Mouse (Mus musculus) right cerebral cortex, adult 18-20 months (tissue): Measurements from ENCODE around the gene Olfr259.

Source experiments
- DNase-seq: peaks from one replicate; pipeline ENCODE4 v3.0.0; 2022; ENCODE audit warnings: mixed read lengths

The Olfr259 gene

GRCm38 (mm10) chr2:87114467-87114866 lies at the start of gene Olfr259:
TSS of gene Olfr259 (minus strand) at chr2:87114567.
- DNase-seq, result no peak

- DNase-seq, result no peak
Measured at GRCm38 (mm10) chr2:87152524-87152923, 38.2 kb upstream of the Olfr259 start, which contains the start of gene Olfr1111. TSS of gene Olfr1111 (minus strand) at chr2:87152624.

- DNase-seq, result no peak
Measured at GRCm38 (mm10) chr2:87140200-87140599, 25.8 kb upstream of the Olfr259 start, which contains the start of gene Olfr1110. TSS of gene Olfr1110 (minus strand) at chr2:87140300.

- no peak for DNase-seq
Measured at GRCm38 (mm10) chr2:87095908-87096307, 18.5 kb downstream of the Olfr259 start, which contains the start of gene Olfr1109. TSS of gene Olfr1109 (minus strand) at chr2:87096008.

- DNase-seq, result no peak
Measured at GRCm38 (mm10) chr2:87075717-87076116, 38.6 kb downstream of the Olfr259 start, which contains the start of gene Olfr1107. TSS of gene Olfr1107 (minus strand) at chr2:87075817.
